Mouse (Mus musculus): ENCODE results near the gene Kat6b. TPM values are rescaled to one million over a fixed set of nuclear protein-coding genes. Genes with fewer than 3 reads are reported as not detected.

Kat6b gene
- polyA plus RNA-seq, 1 experiment from 2014 or later = 7.1 TPM

DNA sequence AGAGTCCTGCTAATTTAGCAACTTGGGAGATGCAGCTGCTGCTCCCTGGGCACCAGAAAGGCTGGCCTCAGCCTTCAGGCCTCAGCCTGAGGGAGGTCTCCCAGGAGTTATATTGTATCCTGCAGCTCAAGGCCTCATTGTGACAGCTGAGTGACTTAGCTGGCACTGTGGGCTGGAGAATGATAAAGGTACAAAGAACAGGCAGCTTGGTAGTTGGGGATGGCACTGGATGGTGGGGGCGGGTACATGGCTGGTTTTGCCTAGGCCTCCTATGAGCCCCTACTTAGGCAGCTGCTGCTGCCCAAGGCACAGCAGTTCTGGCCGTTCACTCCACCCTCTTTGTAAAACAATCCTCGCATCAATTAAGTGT lies 7.9 kb downstream of the Kat6b start:
- no peak overlapping the region for H3K9ac ChIP-seq (ENCODE audit: low read depth, low read length)
- H3K27me3 ChIP-seq (replicated peaks; ENCODE audit: control insufficient read depth, insufficient read depth, low read length) = no peaks in the 10 kb centered on the region
- H3K4me3 ChIP-seq (ENCODE audit: low read length) = no peak overlapping the region
- H3K4me2 ChIP-seq (ENCODE audit: low read depth, low read length) = no peak overlapping the region
- 0 out of 2 replicates have a peak, but pooled peaks cover 4% of the 10 kb centered on the region for H3K4me1 ChIP-seq (ENCODE audit: control insufficient read depth, insufficient read depth, low read length)
- no peak overlapping the region for H3K27ac ChIP-seq (ENCODE audit: low read length)
- ATAC-seq = no peak
- H3K36me3 ChIP-seq (ENCODE audit: control insufficient read depth, insufficient read depth, low read length) = no peaks in the 10 kb centered on the region
- 78% methylated on average over 3 of the region's 3 CpGs for WGBS
- H3K9me3 ChIP-seq (ENCODE audit: control insufficient read depth, low read length) = no peaks in the 10 kb centered on the region

DNA sequence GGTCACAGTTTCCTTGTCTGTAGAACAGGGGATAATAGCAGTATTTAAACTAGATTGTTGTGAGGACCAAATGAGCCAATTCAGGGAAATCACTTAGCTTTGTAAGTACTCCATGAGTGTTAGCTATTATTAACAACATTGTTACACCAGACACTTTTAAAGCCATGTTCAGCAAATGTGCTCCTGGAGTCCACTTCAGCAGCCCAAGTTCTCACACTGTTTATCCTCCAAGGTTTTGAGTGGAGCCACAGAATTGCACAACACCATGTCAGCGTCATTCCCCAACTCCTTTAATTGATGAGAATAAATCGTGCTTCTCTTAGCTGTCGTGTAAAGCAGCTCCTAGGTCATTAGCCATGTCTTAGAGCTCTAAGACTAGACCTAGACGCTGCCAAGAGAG lies 8.9 kb downstream of the Kat6b start:
- WGBS = 57% methylated on average over 4 of the region's 4 CpGs
- no peaks in the 10 kb centered on the region for H3K27me3 ChIP-seq (replicated peaks; ENCODE audit: control insufficient read depth, insufficient read depth, low read length)
- no peak overlapping the region for H3K4me2 ChIP-seq (ENCODE audit: low read depth, low read length)
- no peak overlapping the region for H3K4me3 ChIP-seq (ENCODE audit: low read length)
- no peak overlapping the region for H3K27ac ChIP-seq (ENCODE audit: low read length)
- ATAC-seq = no peak
- H3K4me1 ChIP-seq (ENCODE audit: control insufficient read depth, insufficient read depth, low read length) = no peaks in the 10 kb centered on the region
- H3K9ac ChIP-seq (ENCODE audit: low read depth, low read length) = no peak overlapping the region
- no peaks in the 10 kb centered on the region for H3K36me3 ChIP-seq (ENCODE audit: control insufficient read depth, insufficient read depth, low read length)
- H3K9me3 ChIP-seq (ENCODE audit: control insufficient read depth, low read length) = no peaks in the 10 kb centered on the region

DNA sequence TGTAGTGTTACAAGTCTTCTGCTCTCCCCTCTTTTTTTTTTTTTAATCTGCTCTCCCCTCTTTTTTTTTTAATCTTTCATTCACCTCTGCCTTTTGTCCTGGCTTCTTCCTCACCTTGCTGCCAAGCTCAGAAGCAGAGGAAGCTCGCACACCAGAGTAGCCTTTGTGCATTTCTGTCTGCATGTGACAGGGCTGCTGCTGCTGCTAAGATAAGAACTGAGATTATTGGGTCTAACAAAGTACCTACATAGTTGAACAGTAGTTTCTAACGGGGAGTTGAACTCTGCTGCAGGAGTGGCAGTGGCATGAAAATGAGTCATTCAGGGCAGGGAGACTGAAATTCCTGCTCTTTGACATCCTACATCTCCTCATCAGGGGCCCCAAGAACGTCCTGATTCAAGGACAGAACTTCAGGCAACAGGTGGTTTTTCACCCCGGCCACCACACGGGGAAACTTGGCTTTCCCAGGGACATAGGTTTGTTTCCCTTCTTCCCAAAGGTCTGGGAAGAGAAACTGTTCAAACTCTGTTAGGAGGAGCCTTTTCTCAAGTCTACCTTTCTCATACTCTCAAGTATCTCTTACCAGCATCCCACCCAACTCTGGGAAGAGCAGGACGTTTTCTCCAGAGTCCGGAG lies 17.2 kb downstream of the Kat6b start:
- H3K9ac ChIP-seq (ENCODE audit: low read depth, low read length) = peak overlapping the region; percentile 96
- peak overlapping the region; percentile 89 for H3K4me3 ChIP-seq (ENCODE audit: low read length)
- no peaks in the 10 kb centered on the region for H3K27me3 ChIP-seq (replicated peaks; ENCODE audit: control insufficient read depth, insufficient read depth, low read length)
- peak overlapping the region; percentile 99 for H3K27ac ChIP-seq (ENCODE audit: low read length)
- H3K9me3 ChIP-seq (ENCODE audit: control insufficient read depth, low read length) = no peaks in the 10 kb centered on the region
- peak; percentile 3; the same call in 1 of the 2 replicates for ATAC-seq
- H3K36me3 ChIP-seq (ENCODE audit: control insufficient read depth, insufficient read depth, low read length) = no peaks in the 10 kb centered on the region
- H3K4me2 ChIP-seq (ENCODE audit: low read depth, low read length) = peak overlapping the region; percentile 95
- WGBS = 4% methylated on average over 7 of the region's 7 CpGs
- H3K4me1 ChIP-seq (ENCODE audit: control insufficient read depth, insufficient read depth, low read length) = peaks cover 26% of the 10 kb centered on the region

DNA sequence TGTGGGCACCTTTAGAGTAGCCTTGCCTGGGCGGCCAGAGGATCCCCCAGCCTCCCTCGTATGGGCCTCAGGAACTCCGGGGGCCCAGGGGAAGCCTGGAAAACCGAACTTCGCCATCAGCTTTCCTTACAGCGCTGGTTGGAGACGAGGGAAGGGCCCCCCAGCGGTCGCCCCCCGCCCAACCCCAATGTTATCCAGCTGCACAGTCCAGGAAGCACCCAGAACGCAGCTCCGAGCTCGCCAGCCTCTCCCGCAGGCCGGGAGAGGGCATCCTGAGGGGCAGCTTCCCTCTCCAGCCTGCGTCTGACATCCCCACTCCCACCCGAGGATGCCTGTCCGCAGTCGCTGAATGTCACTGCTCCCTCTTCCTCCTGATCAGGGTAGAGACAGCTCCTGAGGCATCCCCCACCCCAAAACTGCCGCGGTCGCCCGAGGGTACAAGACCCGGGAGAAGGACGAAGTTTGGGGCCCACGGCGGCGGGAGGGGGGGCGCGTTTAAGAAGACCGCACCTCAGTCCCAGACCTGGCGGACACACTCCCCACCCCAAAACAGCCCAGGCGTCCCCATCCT lies 17.9 kb downstream of the Kat6b start:
- H3K4me3 ChIP-seq (ENCODE audit: low read length) = peak overlapping the region; percentile 89
- no peaks in the 10 kb centered on the region for H3K9me3 ChIP-seq (ENCODE audit: control insufficient read depth, low read length)
- H3K27me3 ChIP-seq (replicated peaks; ENCODE audit: control insufficient read depth, insufficient read depth, low read length) = no peaks in the 10 kb centered on the region
- WGBS = under 1% methylated on average over 33 of the region's 33 CpGs
- peak overlapping the region; percentile 96 for H3K9ac ChIP-seq (ENCODE audit: low read depth, low read length)
- H3K36me3 ChIP-seq (ENCODE audit: control insufficient read depth, insufficient read depth, low read length) = no peaks in the 10 kb centered on the region
- H3K27ac ChIP-seq (ENCODE audit: low read length) = peak overlapping the region; percentile 99
- peaks cover 27% of the 10 kb centered on the region for H3K4me1 ChIP-seq (ENCODE audit: control insufficient read depth, insufficient read depth, low read length)
- H3K4me2 ChIP-seq (ENCODE audit: low read depth, low read length) = peak overlapping the region; percentile 95
- ATAC-seq = no peak

DNA sequence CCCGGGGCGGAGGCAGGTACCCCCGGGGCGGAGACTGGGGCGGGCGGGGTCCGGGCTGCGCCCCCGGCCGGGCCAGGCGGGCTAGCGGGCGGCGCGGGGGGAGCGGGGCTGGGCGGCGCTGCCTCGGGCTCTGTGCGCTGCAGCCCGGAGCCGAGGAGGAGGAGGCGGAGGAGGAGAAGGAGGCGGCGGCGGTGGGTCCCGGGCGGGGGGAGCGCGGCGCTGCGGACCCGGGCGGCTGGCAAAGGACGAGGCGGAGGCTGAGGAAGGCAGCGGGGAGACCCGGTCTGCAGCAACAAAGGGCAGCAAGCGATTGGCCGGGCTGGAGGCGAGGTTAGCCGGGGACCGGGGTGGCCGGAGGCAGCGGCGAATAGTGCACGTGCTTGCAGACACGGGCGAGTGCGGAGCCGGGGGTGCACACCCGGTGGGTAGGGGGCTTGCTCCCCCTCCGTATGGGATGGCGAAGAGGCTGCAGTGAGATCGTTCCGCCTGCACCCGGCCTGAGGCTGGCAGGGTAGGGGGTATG lies 18.5 kb downstream of the Kat6b start:
- peak overlapping the region; percentile 96 for H3K9ac ChIP-seq (ENCODE audit: low read depth, low read length)
- peak; percentile 10 for ATAC-seq
- under 1% methylated on average over 41 of the region's 57 CpGs for WGBS

DNA sequence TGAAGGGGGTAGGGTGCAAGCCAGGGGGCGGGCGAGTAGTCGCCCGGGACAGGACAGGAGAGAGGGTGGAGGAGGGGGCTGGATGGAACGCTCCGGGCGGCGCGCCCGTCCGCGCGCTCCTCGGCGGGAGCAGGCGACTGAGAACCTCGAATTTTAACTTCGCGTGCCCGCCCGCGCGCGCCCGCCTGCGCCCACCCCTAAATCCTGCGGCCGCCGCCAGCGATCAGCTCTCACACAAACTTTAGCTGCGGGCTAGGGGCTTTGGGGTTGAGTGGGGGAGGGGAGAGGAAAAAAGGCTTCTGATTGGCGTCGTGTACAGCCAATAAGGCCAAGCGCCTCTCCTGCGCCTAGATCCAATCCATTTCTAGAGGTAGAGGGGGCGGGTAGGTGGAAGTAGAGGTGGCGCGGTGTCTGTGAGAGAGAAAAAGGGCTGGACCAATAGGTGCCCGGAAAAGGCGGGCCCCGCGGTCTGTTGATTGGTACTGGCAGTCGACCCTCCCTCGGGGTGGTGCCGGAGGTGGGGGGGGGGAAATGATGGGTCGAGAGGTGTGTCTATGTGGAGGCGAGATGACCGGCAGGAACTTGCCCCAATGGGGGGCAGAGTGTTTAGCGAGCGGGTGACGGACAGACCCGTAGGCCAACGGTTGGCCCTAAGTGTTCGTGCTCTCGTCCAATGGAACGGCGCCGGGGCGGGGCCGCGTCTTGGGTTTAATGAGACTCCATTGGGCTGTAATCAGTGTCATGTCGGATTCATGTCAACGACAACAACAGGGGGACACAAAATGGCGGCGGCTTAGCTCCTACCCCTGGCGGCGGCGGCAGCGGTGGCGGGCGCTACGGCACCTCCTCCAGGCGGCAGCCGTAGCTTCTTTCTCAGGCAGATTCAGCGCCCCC lies 19.2 kb downstream of the Kat6b start:
- Histone ChIP-seq H3K36me3 (ENCODE audit: control insufficient read depth, insufficient read depth, low read length) (no peaks in the 10 kb centered on the region), H3K4me1 (ENCODE audit: control insufficient read depth, insufficient read depth, low read length) (peaks cover 29% of the 10 kb centered on the region), H3K27me3 (replicated peaks; ENCODE audit: control insufficient read depth, insufficient read depth, low read length) (no peaks in the 10 kb centered on the region), H3K27ac (ENCODE audit: low read length) (peak overlapping the region; percentile 99), H3K4me2 (ENCODE audit: low read depth, low read length) (peak overlapping the region; percentile 95), H3K9ac (ENCODE audit: low read depth, low read length) (peak overlapping the region; percentile 96), H3K9me3 (ENCODE audit: control insufficient read depth, low read length) (no peaks in the 10 kb centered on the region), H3K4me3 (ENCODE audit: low read length) (peak overlapping the region; percentile 89)
- under 1% methylated on average over 75 of the region's 75 CpGs for WGBS
- ATAC-seq = peak; percentile 95

More for the DNA sequence above, 18.5 kb downstream of the Kat6b start:
- no peaks in the 10 kb centered on the region for H3K9me3 ChIP-seq (ENCODE audit: control insufficient read depth, low read length)
- H3K4me1 ChIP-seq (ENCODE audit: control insufficient read depth, insufficient read depth, low read length) = peaks cover 29% of the 10 kb centered on the region
- H3K4me2 ChIP-seq (ENCODE audit: low read depth, low read length) = peak overlapping the region; percentile 95
- H3K4me3 ChIP-seq (ENCODE audit: low read length) = peak overlapping the region; percentile 89
- no peaks in the 10 kb centered on the region for H3K36me3 ChIP-seq (ENCODE audit: control insufficient read depth, insufficient read depth, low read length)
- no peaks in the 10 kb centered on the region for H3K27me3 ChIP-seq (replicated peaks; ENCODE audit: control insufficient read depth, insufficient read depth, low read length)
- peak overlapping the region; percentile 99 for H3K27ac ChIP-seq (ENCODE audit: low read length)

DNA sequence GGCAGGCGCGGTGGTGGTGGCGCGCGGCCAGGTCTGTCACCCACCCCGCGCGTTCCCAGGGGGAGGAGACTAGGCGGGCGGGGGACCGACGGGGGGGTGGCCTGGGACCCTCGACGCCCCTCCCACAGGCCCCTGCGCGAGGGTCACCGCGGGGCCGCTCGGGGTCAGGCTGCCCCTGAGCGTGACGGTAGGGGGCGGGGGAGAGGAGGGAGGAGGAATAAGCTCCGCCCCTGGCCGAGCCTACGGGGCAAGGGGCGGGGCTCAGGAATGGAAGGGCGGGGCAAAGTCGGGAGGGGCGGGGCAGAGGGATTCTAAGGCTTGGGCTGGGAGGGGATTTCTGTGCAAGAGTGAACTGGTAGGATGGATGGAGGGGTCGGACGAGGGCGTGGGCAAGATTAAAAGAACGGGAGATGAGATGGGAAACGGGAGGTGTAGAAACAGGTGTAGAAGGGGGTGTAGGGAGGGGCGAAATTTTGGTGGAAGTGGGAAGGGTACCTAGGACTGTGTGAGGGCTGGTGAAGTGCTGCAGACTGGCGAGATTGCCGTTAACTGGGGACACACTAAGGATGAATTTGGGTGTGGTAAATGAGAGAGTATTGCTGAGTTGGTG lies 19.9 kb downstream of the Kat6b start:
- H3K4me2 ChIP-seq (ENCODE audit: low read depth, low read length) = peak overlapping the region; percentile 76
- H3K27ac ChIP-seq (ENCODE audit: low read length) = peak overlapping the region; percentile 98
- ATAC-seq = peak; percentile 39
- 1% methylated on average over 33 of the region's 38 CpGs for WGBS
- H3K9me3 ChIP-seq (ENCODE audit: control insufficient read depth, low read length) = no peaks in the 10 kb centered on the region
- peaks cover 29% of the 10 kb centered on the region for H3K4me1 ChIP-seq (ENCODE audit: control insufficient read depth, insufficient read depth, low read length)
- H3K27me3 ChIP-seq (replicated peaks; ENCODE audit: control insufficient read depth, insufficient read depth, low read length) = no peaks in the 10 kb centered on the region
- H3K4me3 ChIP-seq (ENCODE audit: low read length) = peak overlapping the region; percentile 82
- H3K36me3 ChIP-seq (ENCODE audit: control insufficient read depth, insufficient read depth, low read length) = no peaks in the 10 kb centered on the region
- H3K9ac ChIP-seq (ENCODE audit: low read depth, low read length) = peak overlapping the region; percentile 92

DNA sequence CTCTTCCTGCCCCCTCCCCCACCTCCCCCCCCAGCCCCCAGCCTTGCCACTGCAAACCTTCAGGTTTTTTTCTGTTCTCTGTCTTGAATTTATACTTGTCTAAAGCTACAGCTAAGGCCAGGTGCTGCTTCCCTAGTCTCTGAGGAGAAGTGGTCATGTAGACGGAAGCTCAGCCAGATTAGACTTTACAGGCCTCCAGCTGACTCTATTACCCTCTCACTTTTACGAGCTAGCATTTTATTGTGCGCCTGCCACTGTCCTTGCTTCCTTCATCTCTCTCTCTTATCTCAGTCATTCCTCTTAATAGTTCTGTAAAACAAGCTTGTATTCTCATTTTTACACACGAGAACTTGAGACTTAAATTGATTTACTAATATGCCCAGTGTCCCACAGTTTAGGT lies 23.8 kb downstream of the Kat6b start:
- Histone ChIP-seq H3K4me1 (ENCODE audit: control insufficient read depth, insufficient read depth, low read length) (peaks cover 20% of the 10 kb centered on the region), H3K4me3 (ENCODE audit: low read length) (no peak overlapping the region), H3K9me3 (ENCODE audit: control insufficient read depth, low read length) (no peaks in the 10 kb centered on the region), H3K9ac (ENCODE audit: low read depth, low read length) (no peak overlapping the region), H3K36me3 (ENCODE audit: control insufficient read depth, insufficient read depth, low read length) (no peaks in the 10 kb centered on the region), H3K4me2 (ENCODE audit: low read depth, low read length) (no peak overlapping the region), H3K27ac (ENCODE audit: low read length) (no peak overlapping the region), H3K27me3 (replicated peaks; ENCODE audit: control insufficient read depth, insufficient read depth, low read length) (no peaks in the 10 kb centered on the region)
- 37% methylated on average over 4 of the region's 4 CpGs for WGBS
- ATAC-seq = no peak

DNA sequence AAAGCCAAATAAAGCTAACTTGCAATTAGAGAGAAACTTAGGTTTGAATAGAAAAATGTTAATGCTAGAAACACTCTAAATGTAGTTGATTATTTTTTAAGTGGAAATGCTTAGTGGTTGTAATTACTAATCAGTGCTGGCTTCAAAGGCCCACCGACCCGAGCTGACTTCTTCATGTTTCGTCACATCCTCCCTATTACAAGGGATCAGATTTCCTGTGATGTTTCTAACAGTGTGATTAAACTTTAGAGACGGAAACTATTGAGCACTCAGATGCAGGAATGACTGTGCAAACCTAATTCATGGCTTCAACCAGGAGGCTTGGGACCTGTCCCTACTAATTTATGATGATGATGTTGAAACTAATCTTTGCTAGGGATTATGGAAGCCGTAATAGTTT lies 25.8 kb downstream of the Kat6b start:
- H3K36me3 ChIP-seq (ENCODE audit: control insufficient read depth, insufficient read depth, low read length) = no peaks in the 10 kb centered on the region
- no peak overlapping the region for H3K4me3 ChIP-seq (ENCODE audit: low read length)
- H3K27me3 ChIP-seq (replicated peaks; ENCODE audit: control insufficient read depth, insufficient read depth, low read length) = no peaks in the 10 kb centered on the region
- 78% methylated on average over 5 of the region's 5 CpGs for WGBS
- no peak overlapping the region for H3K4me2 ChIP-seq (ENCODE audit: low read depth, low read length)
- no peak overlapping the region for H3K9ac ChIP-seq (ENCODE audit: low read depth, low read length)
- H3K9me3 ChIP-seq (ENCODE audit: control insufficient read depth, low read length) = no peaks in the 10 kb centered on the region
- ATAC-seq = no peak
- peaks cover 12% of the 10 kb centered on the region for H3K4me1 ChIP-seq (ENCODE audit: control insufficient read depth, insufficient read depth, low read length)
- H3K27ac ChIP-seq (ENCODE audit: low read length) = no peak overlapping the region
